Mouse (Mus musculus): ENCODE results near the gene Gm20388. TPM values are rescaled to one million over a fixed set of nuclear protein-coding genes. Genes with fewer than 3 reads are reported as not detected.

Gm20388 gene
- polyA plus RNA-seq, 1 experiment: 28.1 TPM

DNA sequence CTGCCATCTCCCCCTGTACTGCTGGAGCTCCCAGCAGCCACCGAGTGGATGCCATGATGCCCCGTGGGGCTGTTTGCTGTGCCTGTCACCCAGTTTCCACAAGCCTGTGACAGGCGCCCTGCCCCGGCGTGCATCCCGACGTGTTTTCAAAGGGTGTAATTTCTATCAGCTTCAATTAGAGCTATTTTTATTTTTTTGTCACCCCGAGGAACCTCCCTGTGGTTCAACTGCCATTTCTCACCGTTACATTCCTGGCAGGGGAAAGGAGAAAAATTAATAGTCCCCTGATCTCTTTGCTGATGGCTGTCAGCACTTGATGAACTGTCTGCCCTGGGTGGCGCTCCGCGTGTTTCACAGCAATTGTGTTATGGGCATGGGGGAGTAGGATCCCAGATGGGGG, 432.9 kb downstream of the Gm20388 start:
- Histone ChIP-seq H3K27me3 (ENCODE audit: control insufficient read depth, insufficient read depth, low read length, poor library complexity, severe bottlenecking) (no peaks in the 10 kb centered on the region), H3K9me3 (replicated peaks; ENCODE audit: control insufficient read depth, insufficient read depth, low read length, poor library complexity, severe bottlenecking) (0 out of 2 replicates have a peak, but pooled peaks cover 5% of the 10 kb centered on the region), H3K27ac (ENCODE audit: insufficient read depth, low read length) (no peak overlapping the region), H3K4me1 (ENCODE audit: control insufficient read depth, insufficient read depth, low read length) (peaks cover 7% of the 10 kb centered on the region), H3K4me3 (ENCODE audit: low read depth, low read length) (no peak overlapping the region), H3K36me3 (ENCODE audit: control insufficient read depth, insufficient read depth, low read length, poor library complexity, severe bottlenecking) (no peaks in the 10 kb centered on the region), H3K9ac (ENCODE audit: low read depth, poor library complexity, severe bottlenecking) (no peak overlapping the region)
- TF ChIP-seq EP300 (IDR thresholded peaks at IDR 0.05; ENCODE audit: insufficient read depth, low read depth, low read length): no peak
- TF ChIP-seq POLR2A (IDR thresholded peaks at IDR 0.05; ENCODE audit: insufficient read depth, low read length): no peak
- no peak for TF ChIP-seq CTCF (IDR thresholded peaks at IDR 0.05; ENCODE audit: low read depth, low read length)

DNA sequence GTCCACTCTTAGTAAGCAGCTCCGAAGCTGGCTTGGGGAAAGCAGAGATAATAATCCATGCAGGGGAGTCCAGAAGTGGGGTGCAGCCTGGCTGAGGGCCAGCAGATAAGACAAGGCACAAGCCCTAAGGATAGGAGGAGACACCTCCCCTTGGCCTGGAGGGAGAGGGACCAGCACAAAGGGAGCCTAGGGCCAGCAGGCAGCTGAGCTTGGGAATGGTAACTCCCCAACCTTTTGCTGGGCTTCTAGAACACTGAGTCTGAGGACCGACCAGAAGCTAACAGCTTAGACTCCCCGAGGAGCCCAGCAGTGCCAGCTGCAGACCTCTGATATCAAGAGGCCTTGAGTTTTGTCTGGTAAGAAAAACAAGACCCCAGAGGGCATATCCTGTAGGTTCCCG, 433.5 kb downstream of the Gm20388 start:
- no peaks in the 10 kb centered on the region for H3K27me3 ChIP-seq (ENCODE audit: control insufficient read depth, insufficient read depth, low read length, poor library complexity, severe bottlenecking)
- H3K4me3 ChIP-seq (ENCODE audit: low read depth, low read length): no peak overlapping the region
- H3K27ac ChIP-seq (ENCODE audit: insufficient read depth, low read length): no peak overlapping the region
- no peak overlapping the region for H3K9ac ChIP-seq (ENCODE audit: low read depth, poor library complexity, severe bottlenecking)
- H3K9me3 ChIP-seq (replicated peaks; ENCODE audit: control insufficient read depth, insufficient read depth, low read length, poor library complexity, severe bottlenecking): 0 out of 2 replicates have a peak, but pooled peaks cover under 1% of the 10 kb centered on the region
- H3K4me1 ChIP-seq (ENCODE audit: control insufficient read depth, insufficient read depth, low read length): peaks cover 7% of the 10 kb centered on the region
- TF ChIP-seq EP300 (IDR thresholded peaks at IDR 0.05; ENCODE audit: insufficient read depth, low read depth, low read length) (no peak), CTCF (IDR thresholded peaks at IDR 0.05; ENCODE audit: low read depth, low read length) (no peak), POLR2A (IDR thresholded peaks at IDR 0.05; ENCODE audit: insufficient read depth, low read length) (no peak)
- no peaks in the 10 kb centered on the region for H3K36me3 ChIP-seq (ENCODE audit: control insufficient read depth, insufficient read depth, low read length, poor library complexity, severe bottlenecking)

DNA sequence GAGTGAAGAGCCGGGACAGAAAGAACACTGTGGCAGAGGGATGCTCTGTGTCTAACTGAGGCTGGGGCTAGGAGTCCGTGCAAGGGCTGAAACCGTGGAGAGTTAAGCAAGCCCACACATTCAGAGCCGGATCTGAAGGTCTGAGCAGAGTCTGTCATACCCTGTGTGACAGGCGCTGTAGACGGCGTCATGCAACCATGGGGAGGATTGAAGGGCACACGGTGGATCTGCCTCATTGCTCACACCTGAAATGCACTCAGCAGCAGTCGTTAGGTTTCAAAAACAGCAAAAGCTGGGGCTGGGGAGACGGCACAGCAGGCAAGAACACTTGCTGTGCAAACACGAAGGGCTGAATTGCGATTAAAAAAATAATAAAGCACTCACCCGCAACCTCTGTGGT, 433.9 kb downstream of the Gm20388 start:
- Histone ChIP-seq H3K4me1 (ENCODE audit: control insufficient read depth, insufficient read depth, low read length) (peaks cover 7% of the 10 kb centered on the region), H3K36me3 (ENCODE audit: control insufficient read depth, insufficient read depth, low read length, poor library complexity, severe bottlenecking) (no peaks in the 10 kb centered on the region), H3K9me3 (replicated peaks; ENCODE audit: control insufficient read depth, insufficient read depth, low read length, poor library complexity, severe bottlenecking) (no peaks in the 10 kb centered on the region), H3K27ac (ENCODE audit: insufficient read depth, low read length) (no peak overlapping the region), H3K4me3 (ENCODE audit: low read depth, low read length) (no peak overlapping the region), H3K27me3 (ENCODE audit: control insufficient read depth, insufficient read depth, low read length, poor library complexity, severe bottlenecking) (no peaks in the 10 kb centered on the region), H3K9ac (ENCODE audit: low read depth, poor library complexity, severe bottlenecking) (no peak overlapping the region)
- TF ChIP-seq POLR2A (IDR thresholded peaks at IDR 0.05; ENCODE audit: insufficient read depth, low read length) (no peak), EP300 (IDR thresholded peaks at IDR 0.05; ENCODE audit: insufficient read depth, low read depth, low read length) (no peak), CTCF (IDR thresholded peaks at IDR 0.05; ENCODE audit: low read depth, low read length) (no peak)

DNA sequence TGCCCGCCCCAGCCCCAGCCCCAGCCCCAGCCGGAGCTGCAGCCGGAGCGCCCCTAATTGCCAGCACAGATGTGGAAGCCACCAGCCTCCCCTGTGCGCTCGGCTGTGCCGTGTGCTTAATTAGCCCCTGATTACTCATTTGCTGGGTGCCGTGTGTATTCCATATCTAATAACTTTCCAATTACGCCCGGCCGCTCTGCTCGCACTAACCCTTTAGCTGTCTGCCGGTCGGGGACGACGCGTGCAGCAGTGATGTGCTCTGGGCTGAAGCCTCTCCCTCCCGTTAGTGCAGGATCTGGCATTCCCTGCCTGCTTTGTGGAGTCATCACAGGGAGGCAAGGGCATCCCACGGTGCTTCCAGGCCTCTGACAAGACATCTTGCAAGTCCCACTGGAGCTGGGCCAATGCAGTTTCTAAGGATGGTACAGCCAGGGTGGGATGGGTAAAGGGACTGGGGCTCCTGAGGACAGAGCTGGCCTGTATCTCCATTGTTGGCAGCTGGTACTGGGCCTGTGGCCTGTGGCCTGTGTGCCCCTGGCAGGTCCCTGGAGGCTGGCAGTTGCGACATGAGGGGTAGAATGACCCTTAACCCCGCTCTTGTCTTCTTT, 437.2 kb downstream of the Gm20388 start:
- Histone ChIP-seq H3K27ac (ENCODE audit: insufficient read depth, low read length) (no peak overlapping the region), H3K4me3 (ENCODE audit: low read depth, low read length) (no peak overlapping the region), H3K9me3 (replicated peaks; ENCODE audit: control insufficient read depth, insufficient read depth, low read length, poor library complexity, severe bottlenecking) (no peaks in the 10 kb centered on the region), H3K9ac (ENCODE audit: low read depth, poor library complexity, severe bottlenecking) (no peak overlapping the region), H3K4me1 (ENCODE audit: control insufficient read depth, insufficient read depth, low read length) (peaks cover 3% of the 10 kb centered on the region), H3K27me3 (ENCODE audit: control insufficient read depth, insufficient read depth, low read length, poor library complexity, severe bottlenecking) (no peaks in the 10 kb centered on the region), H3K36me3 (ENCODE audit: control insufficient read depth, insufficient read depth, low read length, poor library complexity, severe bottlenecking) (no peaks in the 10 kb centered on the region)
- TF ChIP-seq CTCF (IDR thresholded peaks at IDR 0.05; ENCODE audit: low read depth, low read length) (no peak), POLR2A (IDR thresholded peaks at IDR 0.05; ENCODE audit: insufficient read depth, low read length) (no peak), EP300 (IDR thresholded peaks at IDR 0.05; ENCODE audit: insufficient read depth, low read depth, low read length) (no peak)

DNA sequence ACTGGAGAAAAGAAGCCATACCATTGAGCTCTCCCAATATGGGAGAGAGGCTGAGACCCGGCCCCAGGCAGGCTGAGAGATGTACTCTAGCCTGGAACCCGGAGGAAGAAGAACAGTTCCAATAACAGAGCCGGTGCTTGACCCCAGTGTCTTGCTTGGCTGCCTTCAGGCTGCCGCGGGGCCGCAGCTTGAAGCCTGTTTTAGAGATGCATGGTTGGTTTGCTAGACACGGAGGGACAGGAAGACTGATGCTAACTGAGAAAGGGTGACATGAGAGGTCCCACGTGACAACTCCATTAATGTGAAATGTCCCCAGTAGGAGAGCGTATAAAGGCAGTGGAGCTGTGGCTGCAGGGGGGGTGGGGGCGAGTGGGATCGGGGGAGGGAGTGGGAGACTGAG, 438.3 kb downstream of the Gm20388 start:
- no peaks in the 10 kb centered on the region for H3K9me3 ChIP-seq (replicated peaks; ENCODE audit: control insufficient read depth, insufficient read depth, low read length, poor library complexity, severe bottlenecking)
- no peak overlapping the region for H3K4me3 ChIP-seq (ENCODE audit: low read depth, low read length)
- H3K4me1 ChIP-seq (ENCODE audit: control insufficient read depth, insufficient read depth, low read length): peaks cover 3% of the 10 kb centered on the region
- no peak overlapping the region for H3K9ac ChIP-seq (ENCODE audit: low read depth, poor library complexity, severe bottlenecking)
- H3K27me3 ChIP-seq (ENCODE audit: control insufficient read depth, insufficient read depth, low read length, poor library complexity, severe bottlenecking): no peaks in the 10 kb centered on the region
- no peak overlapping the region for H3K27ac ChIP-seq (ENCODE audit: insufficient read depth, low read length)
- TF ChIP-seq EP300 (IDR thresholded peaks at IDR 0.05; ENCODE audit: insufficient read depth, low read depth, low read length) (no peak), CTCF (IDR thresholded peaks at IDR 0.05; ENCODE audit: low read depth, low read length) (no peak), POLR2A (IDR thresholded peaks at IDR 0.05; ENCODE audit: insufficient read depth, low read length) (no peak)
- H3K36me3 ChIP-seq (ENCODE audit: control insufficient read depth, insufficient read depth, low read length, poor library complexity, severe bottlenecking): no peaks in the 10 kb centered on the region

DNA sequence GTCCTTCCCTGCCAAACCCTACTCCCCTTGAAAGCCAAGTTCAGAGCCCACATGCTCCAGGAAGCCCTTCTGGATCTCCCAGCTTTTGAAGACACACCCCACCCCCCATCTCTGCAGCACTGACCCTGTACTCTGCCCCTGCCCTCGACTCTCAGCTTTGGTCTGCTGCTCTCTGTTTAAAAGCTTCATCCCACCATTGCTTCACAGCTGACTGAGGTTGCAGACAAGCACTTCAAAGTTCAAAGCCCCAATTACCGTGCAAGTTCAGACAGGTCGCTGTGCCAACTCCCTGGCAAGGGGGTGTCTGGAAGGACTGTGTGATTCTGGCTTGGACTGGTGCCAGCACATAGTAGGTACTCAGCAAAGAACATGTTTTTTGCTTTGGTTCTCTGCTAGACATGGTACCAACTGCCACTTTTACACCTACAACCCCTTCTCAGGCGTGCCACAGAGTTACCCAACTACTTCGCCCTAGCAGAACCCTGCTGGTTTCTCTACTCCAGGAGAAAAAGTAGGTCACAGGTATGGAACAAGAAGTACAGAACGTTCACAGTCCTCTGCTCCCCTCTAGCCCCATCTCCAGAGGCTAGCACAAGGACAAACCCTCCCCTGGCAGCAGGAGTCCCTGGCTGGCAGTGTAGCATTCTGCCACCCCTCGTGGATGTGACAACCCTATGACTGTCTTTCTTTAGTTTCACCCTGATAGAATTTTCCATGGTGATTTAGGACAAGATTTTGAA, 440.9 kb downstream of the Gm20388 start:
- H3K27ac ChIP-seq (ENCODE audit: insufficient read depth, low read length): no peak overlapping the region

More for the DNA sequence above, 440.9 kb downstream of the Gm20388 start:
- H3K4me3 ChIP-seq (ENCODE audit: low read depth, low read length): no peak overlapping the region
- H3K9ac ChIP-seq (ENCODE audit: low read depth, poor library complexity, severe bottlenecking): no peak overlapping the region
- TF ChIP-seq EP300 (IDR thresholded peaks at IDR 0.05; ENCODE audit: insufficient read depth, low read depth, low read length) (no peak), CTCF (IDR thresholded peaks at IDR 0.05; ENCODE audit: low read depth, low read length) (no peak), POLR2A (IDR thresholded peaks at IDR 0.05; ENCODE audit: insufficient read depth, low read length) (no peak)
- H3K27me3 ChIP-seq (ENCODE audit: control insufficient read depth, insufficient read depth, low read length, poor library complexity, severe bottlenecking): no peaks in the 10 kb centered on the region
- H3K4me1 ChIP-seq (ENCODE audit: control insufficient read depth, insufficient read depth, low read length): peaks cover 3% of the 10 kb centered on the region
- no peaks in the 10 kb centered on the region for H3K9me3 ChIP-seq (replicated peaks; ENCODE audit: control insufficient read depth, insufficient read depth, low read length, poor library complexity, severe bottlenecking)
- no peaks in the 10 kb centered on the region for H3K36me3 ChIP-seq (ENCODE audit: control insufficient read depth, insufficient read depth, low read length, poor library complexity, severe bottlenecking)

Data from ES-Bruce4 (cell line).